Mouse (Mus musculus) cerebellum, postnatal 14 days (tissue): ENCODE results near the gene Sept8.
A peak's percentile ranks its signal among the peaks of the same experiment; 100 is the strongest.
"Not testable (repeated sequence)": the region's sequence is repeated elsewhere in the genome, so short reads cannot be mapped to it uniquely, and the experiment has no call there.

Experiments used
- DNase-seq, 2 experiments: peaks; one replicate each; pipeline ENCODE4 v3.0.0; 2021; ENCODE audit warnings: mixed read lengths in 2 of 2

Gene Sept8

DNA sequence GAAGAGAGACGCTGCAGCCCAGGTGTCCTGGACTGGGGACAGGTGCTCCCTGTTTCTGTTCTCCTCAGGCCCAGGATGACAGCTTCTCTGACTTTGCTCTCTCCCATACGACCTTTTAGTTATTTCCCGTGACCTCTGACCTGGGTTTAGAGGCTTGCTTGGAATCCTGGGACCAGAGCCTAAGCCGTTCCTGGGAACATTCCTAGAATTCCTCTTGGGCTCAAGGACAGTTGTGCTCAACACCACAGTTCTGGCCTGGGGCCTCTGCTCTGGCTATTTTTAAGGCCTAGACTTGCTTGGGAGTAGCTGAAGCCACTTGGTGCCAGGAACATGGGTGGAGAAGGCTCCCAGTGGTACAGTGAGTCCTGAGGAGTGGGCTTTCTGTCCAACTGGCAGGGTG, 6.4 kb downstream of the Sept8 start:
- DNase-seq, result peak in 1 of 2 experiments; percentile 30

GRCm38 (mm10) chr11:53528397-53529252, 9.6 kb downstream of the Sept8 start:
- no peak for DNase-seq

DNA sequence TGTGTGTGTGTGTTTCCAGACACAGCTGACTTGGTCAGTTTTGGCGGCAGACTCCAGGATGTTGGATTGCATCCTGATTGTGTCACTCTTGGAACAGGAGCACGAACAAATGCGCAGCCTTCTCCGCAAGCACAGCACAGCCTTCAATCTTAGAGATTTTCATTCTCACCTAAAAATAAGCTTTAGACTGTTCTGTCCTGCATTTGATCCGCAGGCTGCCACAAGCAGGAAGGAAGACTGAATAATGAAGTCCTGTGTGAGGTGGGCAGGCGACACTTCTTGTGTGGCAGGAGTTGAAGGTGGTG, 10.1 kb downstream of the Sept8 start:
- peak; percentile 81 to 84 for DNase-seq

GRCm38 (mm10) chr11:53530001-53530400, 10.9 kb downstream of the Sept8 start:
- no peak for DNase-seq

- no peak for DNase-seq
Observed at GRCm38 (mm10) chr11:53531578-53532230, 12.6 kb downstream of the Sept8 start.

DNA sequence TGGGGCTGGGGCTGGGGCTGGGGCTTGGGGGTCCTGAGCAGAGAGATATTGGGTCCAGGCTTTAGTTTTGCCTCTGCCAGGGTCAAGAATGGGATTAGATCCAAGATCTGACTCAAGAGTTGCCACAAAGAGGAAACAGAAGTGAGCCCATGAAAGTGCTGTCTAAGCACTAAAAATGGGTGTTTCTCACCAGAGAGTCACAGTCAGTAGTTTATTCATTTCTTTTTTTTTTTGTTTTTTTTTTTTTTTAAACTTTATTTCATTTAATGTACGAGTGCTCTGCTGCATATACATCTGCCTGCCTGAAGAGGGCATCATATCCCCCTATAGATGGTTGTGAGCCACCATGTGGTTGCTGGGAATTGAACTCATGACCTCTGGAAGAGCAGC, 13.2 kb downstream of the Sept8 start:
- no peak for DNase-seq

- peak; percentile 76 to 77 for DNase-seq
Observed at GRCm38 (mm10) chr11:53539002-53539491, 20.0 kb downstream of the Sept8 start.

- DNase-seq, result no peak
Observed at GRCm38 (mm10) chr11:53540394-53540793, 21.3 kb downstream of the Sept8 start.

- no peak for DNase-seq
Observed at GRCm38 (mm10) chr11:53541222-53541621, 22.2 kb downstream of the Sept8 start.

DNA sequence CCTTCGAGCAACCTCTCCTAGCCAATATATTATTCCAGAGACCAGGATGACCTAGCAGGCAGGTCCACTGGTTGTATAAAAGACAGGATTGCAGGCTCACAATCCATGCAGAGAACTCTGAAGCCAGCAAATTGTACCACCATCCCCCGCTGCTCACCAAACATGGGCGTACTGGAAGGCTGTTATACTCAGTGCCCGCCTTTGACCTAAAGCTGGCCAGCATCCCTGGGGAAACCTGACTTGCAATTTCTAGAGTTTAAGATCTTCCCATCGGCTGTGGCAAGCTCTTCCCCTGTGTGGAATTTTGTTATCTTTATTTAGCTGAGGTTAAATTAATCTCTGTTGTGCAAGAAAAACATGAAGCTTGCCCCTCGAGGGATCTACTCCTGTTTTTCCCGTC, 24.0 kb downstream of the Sept8 start:
- no peak for DNase-seq

DNA sequence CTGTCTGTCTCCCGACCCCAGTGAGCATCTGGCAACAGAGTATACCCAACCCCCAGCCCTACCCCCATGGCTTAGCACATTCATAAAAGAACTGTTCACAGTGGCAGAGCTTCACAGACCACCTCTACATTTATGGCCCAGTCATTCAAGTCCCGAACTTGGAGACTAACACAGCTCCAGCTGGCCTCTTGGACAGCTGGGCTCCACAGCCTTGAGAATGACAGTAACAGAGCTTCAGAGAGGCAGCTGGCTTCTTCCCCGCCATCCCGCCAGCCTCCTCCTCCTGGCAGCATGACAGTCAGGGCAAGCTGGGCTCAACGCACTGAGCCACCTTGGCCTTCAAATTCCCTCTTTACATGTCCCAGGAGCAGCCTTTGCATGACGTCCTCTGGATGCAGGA, 27.2 kb downstream of the Sept8 start:
- peak; percentile 69 to 77 for DNase-seq

GRCm38 (mm10) chr11:53547566-53547965, 28.5 kb downstream of the Sept8 start:
- DNase-seq, result no peak

GRCm38 (mm10) chr11:53548036-53548605, 29.1 kb downstream of the Sept8 start:
- no peak for DNase-seq

- no peak for DNase-seq
Observed at GRCm38 (mm10) chr11:53550714-53551113, 31.7 kb downstream of the Sept8 start.

- peak; percentile 79 to 89 for DNase-seq
Observed at GRCm38 (mm10) chr11:53551754-53552153, 32.7 kb downstream of the Sept8 start.

- DNase-seq, result not testable (repeated sequence)
Observed at GRCm38 (mm10) chr11:53556529-53556928, 37.5 kb downstream of the Sept8 start.

GRCm38 (mm10) chr11:53557992-53558391, 38.9 kb downstream of the Sept8 start:
- not testable (repeated sequence) for DNase-seq

DNA sequence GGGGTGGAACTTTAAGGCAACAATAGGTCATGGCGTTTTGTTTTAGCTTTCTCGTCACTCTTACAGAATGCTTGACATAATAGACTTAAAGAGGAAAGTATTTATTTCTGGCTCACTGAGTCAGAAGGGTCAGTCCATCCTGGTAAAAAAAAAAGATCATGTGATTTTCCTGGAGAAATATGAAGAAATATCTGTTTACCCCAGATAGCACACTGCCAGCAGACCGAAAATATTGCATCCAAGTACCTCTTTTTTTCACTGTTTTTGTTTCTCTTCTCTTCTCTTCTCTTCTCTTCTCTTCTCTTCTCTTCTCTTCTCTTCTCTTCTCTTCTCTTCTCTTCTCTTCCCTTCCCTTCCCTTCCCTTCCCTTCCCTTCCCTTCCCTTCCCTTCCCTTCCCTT, 40.9 kb downstream of the Sept8 start:
- DNase-seq, result not testable (repeated sequence)

DNA sequence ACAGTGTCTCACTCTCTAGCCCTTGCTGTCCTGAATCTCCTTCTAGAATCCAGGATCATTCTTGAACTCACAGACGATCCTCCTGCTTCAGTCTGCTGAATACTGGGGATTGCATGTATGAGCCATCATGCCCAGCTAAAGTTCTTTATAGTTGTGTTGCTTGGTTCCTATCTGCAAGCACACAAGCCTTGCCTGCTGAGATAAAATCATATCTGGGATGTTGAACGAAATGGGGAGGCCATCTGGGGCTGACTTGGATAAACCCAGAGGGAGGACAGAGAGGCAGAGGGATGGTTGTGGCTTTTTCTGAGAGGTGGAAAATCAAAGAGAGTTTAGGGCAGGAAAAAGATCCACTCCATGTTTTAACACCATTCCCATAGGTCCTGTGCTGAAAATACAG, 42.9 kb downstream of the Sept8 start:
- DNase-seq, result no peak

DNA sequence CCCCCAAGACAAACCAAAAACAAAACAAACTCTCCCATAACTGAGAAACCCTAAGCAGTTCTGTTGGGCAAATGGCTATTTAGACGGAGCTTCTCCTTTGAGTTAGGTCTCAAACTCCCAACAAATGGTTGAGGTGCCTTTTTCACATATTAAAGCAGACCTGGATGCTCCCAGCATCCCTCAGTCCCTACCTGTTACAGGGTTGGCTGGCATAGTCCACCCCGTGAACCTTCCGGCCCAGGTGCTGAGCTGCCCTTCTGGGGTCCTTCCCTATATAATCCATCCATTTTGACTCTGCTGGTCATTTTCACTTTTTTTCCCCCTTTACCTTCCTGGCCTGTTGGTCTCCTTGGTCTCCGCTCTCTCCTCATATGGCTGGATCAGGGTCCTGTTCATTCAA, 47.6 kb downstream of the Sept8 start:
- DNase-seq, result no peak

DNA sequence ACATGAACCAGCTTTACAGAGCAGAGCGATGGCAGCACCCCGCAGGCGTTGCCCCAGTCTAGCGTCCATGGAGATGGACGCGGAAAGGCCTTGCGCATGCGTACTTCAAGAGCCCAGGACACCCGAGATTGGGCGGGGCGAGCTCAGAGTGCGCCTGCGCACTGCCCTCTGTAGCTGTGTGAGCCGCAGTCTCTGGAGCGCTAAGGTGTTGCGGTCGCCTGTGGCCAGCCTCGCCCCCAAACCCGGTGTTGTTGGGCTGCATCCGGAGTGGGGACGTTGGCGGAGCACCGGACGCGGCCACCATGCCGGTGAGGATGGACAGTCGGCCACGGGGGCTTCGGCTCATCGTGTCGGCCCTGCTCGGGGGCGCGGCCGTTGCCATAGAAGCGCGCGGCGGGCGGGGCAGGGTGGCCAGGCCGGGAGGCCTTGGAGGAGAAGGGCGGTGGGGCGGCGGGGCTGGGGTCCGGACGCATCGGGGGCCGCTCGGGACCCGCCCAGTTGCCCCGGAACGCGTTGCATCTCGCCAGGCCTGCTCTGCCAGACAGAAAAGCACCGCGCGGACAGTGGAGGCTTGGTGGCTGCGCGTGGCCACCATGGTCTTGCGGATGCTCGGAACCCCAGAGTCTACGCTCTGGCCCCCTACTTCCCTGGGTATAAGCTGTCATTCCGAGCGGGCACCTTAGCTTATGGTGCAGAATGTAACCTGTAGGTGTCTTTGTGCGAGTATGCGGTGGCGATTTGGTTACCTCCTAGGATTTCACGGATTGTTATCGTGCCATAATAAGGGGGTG, 48.4 kb downstream of the Sept8 start, which contains the start of gene Kif3a:
Gene Kif3a (plus strand): TSS at position 156 of the 791 bp plus-strand sequence.
- DNase-seq, result peak; percentile 96 to 97

DNA sequence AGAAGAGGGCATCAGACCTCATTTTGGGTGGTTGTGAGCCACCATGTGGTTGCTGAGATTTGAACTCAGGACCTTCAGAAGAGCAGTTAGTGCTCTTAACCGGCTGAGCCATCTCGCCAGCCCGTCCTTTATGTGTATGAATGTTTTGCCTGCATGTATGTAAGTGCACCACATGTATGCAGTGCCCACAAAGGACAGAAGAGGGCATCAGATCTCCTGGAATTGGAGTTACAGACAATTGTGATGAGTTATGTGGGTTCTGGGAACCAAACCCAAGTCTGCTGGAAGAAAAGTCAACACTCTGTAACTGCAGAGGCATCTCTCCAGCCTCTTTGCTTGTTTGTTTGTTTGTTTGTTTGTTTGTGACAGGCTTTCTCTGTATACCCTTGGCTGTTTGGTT, 61.5 kb downstream of the Sept8 start:
- DNase-seq, result no peak

DNA sequence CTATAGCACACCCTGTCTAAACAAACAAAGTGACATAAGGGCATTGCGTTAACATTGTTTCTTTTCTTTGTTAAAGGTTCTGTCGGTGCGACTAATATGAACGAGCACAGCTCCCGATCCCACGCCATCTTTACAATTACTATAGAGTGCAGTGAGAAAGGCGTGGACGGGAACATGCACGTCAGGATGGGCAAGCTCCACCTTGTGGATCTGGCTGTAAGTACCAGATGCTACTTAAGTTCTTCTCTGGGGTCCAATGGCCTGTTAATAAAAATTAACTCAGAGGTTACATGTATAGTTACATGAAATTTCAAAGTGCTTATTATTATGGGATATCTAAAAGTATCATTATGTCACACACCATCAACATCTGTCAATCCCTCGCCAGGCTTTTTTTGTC, 64.1 kb downstream of the Sept8 start:
- DNase-seq, result peak in 1 of 2 experiments; percentile 16
